Mouse (Mus musculus) induced T-regulatory cell, adult 2 months (primary cell): ENCODE measurements around the gene Nav3.

Source experiments
- DNase-seq: peaks from one replicate; pipeline ENCODE4 v3.0.0-alpha.2; 2012; ENCODE audit warnings: low read depth

The Nav3 gene

DNA sequence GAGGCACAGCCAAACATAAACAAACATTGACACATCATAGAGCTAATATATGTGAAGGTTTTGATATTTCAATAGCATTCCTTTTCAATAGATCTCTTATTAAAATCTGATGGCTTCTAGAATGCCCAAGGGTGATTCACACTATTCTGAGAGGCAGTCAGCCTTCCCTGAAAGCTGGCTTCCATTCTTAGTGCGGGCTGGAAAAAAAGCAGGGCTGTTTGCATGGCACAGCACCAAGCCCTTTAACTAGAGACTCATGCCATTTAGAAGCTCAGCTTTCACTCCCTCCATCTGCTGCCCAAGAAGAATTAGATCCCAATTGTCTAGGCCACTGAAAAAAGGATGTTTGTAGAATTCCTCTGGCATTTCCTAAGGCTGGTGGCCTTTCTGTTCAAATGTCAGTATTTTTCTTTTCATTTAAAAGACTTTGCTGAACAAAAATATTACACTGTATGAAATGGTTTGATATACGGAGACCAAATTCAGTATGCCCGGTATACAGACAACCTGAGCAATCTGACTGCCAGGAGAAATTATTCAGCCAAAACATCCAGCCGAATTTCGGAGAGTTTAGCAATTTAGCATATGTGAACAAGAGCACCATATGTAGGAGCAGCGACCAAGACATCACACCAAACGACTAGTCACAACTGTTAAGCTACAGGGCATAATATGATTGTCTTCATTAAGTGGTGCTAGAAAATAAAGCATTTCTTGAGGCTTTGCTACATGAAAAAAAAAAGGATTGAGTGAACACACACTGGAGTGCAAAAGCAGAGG lies 263.8 kb downstream of the Nav3 start:
- DNase-seq, result no peak

DNA sequence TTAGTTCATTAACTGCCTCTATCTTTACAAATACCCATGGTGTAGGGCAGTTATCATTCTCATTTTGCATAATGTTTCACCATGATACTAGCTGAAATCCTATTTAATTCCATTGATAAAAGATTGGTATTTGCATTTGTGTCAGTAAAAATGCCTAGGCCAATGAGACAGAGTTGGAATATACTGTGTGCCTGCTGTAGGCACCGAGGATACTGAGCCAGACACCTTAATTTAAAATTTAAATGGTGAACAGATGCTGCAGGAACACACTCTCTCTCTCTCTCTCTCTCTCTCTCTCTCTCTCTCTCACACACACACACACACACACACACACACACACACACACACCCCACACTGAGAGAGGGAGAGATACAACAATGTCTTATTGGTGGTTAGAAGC lies 269.8 kb downstream of the Nav3 start:
- DNase-seq, result no peak

DNA sequence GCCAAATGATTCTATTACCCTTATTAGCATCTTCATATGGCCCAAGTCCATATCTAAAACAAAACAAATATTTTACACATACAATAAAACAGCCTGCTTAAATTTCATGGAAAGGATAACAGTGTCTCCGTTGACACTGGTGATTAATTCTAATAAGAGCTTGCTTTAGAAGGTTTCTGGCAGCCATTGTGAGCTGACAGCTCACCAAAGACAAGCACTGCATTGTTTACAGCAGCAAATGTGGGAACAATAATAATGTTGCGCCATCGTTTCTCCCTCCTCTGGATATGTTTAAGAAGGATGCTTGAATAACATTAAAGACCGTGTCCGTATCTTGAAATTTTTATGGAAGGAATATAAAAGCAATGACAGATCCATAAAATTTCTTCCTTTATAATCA lies 280.1 kb downstream of the Nav3 start:
- DNase-seq, result no peak

DNA sequence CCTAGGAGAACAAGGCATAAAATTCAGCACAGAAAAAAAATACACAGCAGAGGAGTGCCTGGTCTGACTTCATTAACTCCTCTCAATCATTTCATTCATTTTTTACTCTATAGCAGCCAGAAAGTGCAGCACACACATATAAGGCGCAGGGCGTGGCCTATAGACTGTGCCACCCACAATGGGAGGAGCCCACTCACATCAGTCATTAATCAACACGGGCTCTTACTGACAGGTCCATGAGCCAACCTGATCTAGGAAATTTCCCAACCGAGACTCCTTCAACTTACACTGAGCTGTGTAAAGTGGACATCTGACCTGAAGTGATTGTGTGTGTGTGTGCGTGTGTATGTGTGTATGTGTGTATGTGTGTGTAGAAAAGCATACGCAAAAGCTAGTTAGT lies 286.6 kb downstream of the Nav3 start:
- DNase-seq, result no peak

DNA sequence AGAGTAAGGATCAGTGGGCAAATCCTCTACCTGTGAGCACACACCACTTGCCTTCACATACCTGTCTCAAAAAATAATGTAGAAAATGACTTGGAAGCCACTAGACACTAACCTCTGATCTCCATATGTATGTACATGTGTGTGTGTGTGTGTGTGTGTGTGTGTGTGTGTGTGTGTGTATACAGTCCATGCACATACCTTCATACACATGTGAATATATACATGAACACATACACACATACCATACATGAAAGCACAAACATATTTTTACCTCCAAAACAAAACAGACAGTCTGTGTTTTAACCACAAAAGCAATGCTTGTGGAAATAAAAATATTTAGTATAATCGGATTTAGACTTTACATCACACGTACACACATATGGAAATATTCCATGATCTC lies 287.1 kb downstream of the Nav3 start:
- no peak for DNase-seq

DNA sequence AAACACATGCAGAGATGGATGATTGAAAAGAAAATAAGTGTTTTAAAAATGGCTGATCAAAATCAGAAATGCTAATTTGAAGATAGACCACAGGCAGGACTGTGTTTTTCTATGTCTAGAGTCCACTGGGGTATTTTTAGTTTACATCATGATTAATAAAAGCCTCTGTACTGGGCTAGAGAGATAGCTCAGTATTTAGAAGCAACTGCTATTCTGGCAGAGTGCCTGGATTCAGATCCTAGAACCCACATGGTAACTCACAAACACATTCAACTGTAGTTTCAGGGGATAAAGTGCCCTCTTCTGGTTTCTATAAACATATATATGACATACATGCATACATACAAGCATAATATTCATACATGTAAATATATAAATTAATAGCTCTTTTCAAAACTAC lies 293.4 kb downstream of the Nav3 start:
- no peak for DNase-seq

DNA sequence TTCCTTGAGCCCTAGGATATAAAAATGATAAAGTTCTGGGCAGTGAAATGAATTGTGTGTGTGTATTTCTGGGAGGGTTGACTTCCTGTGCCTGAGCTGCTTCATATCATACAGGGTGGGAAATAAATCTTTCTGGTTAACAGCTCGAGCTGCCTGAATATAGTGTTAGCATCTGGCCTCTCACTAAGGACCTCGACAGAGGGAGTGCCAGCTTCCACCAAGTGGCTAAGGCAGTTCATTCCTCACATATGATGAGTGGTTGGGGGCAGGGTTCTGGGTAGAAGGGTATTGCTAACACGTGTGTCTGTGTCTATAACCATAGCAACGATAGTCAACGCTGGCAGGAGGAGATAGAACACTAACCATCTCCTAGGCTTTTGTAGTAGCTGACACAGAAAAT lies 295.1 kb downstream of the Nav3 start:
- DNase-seq, result no peak

DNA sequence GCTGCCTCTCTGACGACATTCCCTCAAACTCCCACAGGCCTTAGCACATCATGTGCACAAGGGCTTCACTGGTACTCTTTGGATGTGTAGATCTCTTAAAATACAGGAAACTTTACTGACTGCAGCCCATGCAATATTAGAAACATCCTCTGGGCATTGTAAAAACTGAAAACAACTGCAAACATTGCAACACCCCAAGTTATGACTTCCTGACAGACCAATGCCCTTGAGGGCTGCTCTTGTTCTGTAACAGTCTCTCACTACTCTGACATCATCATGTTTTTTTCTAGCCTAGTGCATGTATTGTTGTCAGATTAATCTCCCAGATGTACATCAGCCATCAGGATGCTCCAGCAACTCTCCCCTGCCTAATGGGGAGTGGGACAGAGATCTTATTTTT lies 296.5 kb downstream of the Nav3 start:
- no peak for DNase-seq

DNA sequence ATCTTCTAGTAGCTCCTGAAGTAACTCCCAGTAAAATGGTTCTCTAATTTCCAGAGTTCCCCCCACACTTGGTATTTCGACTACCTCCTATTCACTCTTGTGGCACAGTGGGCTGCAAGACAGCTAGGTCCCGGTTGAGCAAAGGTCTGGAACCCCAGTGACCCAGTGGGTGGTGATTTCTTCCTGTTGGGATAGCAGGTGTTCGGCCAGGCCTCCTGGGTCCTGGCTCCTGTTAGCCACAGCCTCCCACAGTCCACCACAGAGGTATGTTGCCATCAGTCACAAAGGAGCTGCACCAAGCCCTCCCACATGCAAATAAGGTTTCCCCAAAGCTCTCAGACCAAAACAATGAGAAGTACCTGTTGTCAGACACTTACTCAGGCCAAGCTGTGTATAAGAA lies 297.9 kb downstream of the Nav3 start:
- no peak for DNase-seq

DNA sequence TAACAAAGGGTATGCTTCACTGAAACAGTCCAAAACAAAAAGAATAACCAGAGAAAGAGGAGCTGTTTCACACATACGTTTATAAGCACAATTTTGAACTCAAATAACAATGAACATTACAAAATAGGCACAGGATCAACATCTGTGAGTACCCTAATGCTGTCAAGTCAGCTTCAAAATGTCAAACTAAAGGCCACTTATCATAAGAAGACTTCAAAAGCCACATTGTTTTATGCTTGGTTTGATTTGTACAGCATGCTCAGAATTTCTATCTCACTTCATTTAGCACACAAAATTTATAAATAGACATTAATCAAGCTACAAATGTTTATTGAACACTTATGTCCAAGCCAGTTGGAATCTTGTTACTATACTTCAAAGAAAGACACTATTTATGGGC lies 299.6 kb downstream of the Nav3 start:
- no peak for DNase-seq

DNA sequence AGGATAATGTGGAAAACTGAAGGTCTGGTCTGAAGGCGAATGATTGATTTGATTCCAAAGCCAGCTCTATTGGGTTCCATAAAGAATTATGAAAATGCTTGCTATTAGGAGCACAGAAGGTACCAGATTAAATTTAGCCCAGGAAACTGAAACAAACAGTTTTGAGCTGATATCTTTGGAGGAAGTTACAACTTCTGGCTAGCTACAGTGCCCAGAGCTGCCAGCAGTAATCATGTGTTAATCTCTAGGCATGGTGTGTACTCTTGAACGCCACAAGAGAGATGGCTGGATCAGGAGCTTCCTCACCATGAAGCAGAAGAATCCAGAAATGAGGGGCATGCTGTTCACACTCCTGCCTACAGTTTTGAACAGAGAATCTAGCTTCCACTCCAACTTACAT lies 300.5 kb downstream of the Nav3 start:
- DNase-seq, result no peak

DNA sequence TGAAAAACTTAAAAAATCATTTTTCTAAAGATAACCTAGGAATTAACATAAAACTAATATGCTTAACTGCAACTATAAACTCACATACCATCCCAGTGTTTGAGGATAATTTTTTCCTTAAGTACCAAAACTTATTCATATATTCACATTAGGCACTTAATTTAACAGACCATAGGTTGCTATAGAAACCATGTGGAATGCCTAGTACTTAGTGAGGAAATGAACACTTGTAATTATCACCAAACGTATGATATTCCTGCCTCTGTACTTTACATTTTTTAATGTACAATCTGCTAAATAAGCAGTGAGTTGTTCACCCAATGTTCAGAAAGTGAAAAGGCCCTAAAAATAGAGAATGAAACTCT lies 301.1 kb downstream of the Nav3 start:
- no peak for DNase-seq

DNA sequence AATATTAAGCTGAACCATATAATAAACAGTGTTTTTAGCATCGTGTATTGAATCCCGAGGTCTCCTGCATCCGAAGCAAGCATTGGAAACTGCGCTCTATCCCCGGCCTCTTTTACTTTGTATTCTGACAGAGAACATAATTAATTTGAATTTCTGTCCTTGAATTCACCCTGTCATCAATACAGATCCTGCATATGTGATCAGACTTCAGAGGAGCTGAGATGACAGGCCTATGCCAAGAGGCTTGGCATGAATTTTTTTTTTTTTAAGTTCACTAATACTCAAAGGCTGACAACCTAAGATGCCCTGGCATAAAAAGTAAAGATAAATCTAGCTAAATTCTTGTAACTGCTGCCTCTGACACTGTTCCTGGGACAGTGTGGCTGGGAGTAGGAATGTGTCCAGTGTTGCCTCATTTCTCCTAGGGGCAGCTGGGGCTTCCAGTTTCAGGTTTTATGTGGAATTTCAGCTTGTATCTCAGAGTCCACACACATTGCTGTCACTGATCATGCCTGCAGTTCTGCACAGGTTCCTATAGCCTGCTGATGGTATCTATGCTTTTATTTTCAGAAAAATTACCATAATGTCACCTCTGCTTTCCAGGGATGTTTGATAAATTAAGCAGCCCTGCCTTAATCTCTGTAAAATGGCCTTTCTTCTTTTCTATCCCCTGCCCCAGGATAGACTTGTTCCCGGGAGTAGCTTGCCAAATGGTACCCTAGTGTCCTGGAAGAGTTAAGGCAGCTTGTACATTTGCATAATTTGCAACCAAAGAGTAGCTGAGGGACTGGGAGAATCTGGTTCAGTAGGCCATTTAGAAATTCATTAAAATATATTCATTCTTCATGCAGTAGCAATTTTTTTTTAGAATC lies 301.8 kb downstream of the Nav3 start:
- no peak for DNase-seq

DNA sequence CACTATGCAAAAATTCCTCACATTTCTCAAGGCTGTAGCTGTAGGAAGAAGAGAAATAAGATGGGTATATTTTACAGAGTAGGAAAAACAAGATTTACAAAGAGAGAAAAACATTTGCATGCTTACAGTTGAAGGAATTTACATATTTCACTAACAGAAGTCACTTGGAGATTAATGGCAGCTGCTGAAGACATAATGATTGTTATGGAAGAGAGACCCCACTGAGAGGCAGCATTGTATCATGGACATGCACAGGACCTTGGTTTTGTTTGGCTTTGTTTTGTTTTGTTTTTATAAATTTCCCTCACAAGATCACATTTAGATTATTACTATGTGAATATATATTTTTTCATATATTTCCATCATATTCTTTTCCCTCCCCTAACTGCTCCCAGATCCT lies 335.4 kb downstream of the Nav3 start:
- no peak for DNase-seq

DNA sequence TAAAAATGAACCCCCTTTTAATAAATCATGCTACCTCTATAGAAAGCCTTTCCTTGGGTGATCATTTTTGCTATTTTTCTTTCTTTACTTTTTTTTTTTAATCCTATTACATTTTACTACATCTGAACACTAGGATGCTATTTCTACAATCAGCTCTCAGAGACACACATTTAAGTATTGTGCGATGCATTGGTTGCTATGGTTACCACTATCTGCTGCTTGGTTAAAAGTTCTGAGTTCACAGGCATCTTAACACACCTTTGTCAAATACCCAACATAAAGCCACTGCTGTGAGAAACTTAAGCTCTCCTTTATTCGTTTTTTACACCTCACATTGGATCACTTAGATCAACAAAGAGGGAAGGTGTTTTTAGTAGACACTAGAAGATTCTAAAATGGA lies 338.7 kb downstream of the Nav3 start:
- no peak for DNase-seq

DNA sequence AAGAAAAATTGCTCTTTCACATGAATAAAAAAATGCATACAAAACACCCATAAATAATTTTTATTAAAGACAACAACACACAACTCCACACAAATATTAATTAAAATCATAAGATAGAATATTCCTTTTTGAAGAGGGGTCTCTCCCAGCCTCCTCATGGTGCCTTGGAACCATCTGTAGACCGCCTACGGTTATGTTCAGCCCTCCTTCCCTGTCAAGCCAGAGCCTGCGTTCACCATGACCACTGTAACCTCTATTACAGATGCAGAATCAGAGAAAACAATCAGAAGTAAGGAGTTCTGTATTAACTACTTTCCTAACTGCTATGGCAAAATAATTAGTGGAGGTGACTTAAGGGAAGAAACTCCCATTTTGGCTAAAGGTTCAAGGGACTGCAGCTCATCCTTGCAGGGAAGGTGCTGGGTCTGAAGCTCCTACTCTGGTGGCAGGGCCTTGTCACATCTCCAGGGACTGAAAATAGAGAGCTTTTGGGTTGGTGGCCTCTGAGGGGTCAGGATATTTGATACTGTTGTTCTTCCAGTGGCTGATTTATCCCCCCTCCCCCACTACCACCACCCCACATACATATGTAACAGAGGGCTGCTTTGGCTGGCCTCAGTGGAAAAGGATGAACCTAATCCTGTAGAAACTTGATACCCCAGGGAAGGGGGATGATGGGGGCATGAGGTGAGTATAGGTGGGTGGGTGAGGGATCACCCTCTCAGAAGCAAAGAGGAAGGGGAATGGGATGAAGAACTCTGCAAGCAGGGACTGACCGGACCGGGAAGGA lies 343.1 kb downstream of the Nav3 start:
- DNase-seq, result no peak

DNA sequence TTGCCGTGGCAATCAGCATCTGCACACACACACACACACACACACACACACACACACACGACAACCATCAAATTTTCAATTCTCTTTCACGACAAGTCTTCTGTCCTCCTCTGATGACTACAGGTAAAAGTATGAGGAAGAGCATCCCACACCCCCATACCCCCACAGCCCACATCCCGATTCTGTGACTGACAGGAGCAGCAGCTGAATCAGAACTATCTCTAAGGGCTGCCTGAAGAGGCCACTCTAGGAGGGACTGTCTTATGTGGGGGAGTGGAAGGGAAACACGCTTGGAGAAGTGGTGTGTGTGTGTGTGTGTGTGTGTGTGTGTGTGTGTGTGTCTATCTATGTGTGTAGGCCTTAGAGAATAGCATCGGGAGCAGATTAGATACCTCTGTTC lies 352.7 kb downstream of the Nav3 start:
- DNase-seq, result no peak

DNA sequence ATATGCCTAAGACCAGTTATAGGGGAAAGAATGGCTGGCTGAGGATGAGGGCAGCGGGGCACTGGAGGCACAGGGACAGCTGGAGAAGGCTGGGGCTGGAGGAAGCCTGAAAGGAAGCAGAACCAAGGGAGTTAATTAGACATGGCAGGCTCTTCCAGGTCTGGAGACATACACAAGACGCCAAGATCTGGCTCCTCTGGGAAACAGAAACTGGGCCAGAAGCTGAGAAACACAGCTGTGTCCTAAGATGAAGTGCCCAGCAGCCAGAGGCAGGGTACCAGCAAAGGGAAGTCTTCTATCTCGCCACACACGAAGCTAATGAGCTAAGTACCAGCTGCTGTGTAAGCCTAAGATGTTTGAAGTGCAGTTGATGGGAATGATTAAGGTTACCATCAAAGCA lies 353.8 kb downstream of the Nav3 start:
- DNase-seq, result no peak

DNA sequence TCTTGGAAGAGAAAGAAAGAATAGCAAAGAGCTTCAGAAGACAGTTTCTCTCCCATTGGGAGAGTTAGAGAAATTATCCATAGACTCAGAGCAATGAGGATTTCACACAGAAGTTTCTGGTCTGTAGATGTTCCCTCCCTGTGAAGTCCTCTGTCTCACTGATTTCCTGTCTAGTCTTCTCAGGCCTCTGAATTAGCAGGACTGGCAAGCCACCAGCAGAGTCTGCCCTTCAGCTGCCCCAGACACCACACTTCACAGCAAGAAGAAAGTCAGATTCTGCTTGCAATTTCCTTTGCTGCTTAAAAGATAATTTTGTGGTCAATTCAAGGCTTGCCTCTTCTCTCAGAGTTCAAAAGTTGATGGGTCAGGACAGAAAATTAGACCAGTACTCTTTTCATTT lies 361.6 kb downstream of the Nav3 start:
- DNase-seq, result no peak

DNA sequence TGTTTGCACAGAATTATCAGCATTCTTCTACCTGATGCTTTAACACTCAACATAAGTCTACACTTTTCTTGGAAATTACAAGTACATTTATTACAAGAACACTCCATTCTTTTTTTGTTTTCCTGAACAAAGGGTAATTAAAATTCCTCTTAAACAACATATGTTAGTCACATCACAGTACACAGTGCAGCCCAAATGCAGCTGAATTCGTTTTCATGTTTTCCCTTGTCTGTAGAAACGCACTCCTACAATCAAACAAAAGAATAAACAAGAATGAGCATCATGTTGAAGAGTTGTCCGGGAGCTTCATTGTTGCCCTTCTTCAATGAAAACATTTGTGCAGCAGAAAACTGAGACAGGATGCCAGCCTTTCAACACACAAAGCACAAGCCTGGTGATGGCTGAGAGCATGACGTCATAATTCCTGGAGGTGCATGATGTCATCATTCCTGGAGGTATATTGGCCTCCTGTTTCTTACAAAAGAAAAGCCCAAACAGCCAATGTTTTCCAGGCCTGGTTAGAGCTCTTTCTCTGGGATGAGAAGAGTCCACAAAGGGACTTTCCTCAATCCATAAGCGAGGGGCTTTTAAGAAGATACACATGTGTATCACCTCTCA lies 367.5 kb downstream of the Nav3 start:
- no peak for DNase-seq

DNA sequence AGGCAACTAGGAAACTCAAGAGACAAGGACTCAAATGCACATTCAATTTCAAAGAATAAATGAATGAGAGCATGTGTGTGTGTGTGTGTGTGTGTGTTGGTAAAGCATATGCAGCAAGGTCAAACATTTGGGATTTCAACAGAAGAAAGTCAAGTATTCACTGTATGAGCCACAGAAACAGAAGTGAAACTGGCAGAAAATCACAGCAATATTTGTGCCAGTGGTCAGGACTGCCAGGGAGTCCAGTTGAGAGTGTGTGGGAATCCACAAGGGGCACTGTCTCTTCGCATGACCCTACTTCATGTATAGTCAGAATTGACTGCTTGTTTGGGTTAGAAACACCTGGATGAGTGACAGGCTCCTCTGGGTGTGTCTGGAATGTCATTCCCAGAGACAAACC lies 370.1 kb downstream of the Nav3 start:
- no peak for DNase-seq

DNA sequence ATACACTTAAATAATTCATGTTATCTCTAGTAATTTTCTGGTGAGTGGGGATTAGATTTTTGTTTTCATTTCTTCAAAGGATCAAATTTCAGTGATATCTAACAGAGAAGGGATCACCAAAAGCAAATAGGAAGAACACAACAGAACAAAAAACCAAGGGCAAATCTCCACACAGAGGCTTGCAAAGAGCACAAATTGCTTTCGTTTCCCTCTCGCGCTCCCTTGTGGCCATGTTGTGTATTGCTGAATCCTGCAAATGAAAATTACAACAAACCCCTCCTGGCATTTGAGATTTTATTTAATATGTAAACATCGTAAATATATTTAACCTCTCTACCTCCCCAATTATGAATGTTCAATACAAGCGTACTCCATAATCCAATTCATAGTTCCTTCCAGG lies 370.8 kb downstream of the Nav3 start:
- DNase-seq, result peak; percentile 0
